Mouse (Mus musculus) R1 (cell line): ENCODE measurements around the gene Ssbp3.

Experiments used
- DNase-seq: peaks from one replicate; pipeline ENCODE4 v3.0.0-alpha.2; 2018; ENCODE audit warnings: low read depth, low spot score

The Ssbp3 gene

DNA sequence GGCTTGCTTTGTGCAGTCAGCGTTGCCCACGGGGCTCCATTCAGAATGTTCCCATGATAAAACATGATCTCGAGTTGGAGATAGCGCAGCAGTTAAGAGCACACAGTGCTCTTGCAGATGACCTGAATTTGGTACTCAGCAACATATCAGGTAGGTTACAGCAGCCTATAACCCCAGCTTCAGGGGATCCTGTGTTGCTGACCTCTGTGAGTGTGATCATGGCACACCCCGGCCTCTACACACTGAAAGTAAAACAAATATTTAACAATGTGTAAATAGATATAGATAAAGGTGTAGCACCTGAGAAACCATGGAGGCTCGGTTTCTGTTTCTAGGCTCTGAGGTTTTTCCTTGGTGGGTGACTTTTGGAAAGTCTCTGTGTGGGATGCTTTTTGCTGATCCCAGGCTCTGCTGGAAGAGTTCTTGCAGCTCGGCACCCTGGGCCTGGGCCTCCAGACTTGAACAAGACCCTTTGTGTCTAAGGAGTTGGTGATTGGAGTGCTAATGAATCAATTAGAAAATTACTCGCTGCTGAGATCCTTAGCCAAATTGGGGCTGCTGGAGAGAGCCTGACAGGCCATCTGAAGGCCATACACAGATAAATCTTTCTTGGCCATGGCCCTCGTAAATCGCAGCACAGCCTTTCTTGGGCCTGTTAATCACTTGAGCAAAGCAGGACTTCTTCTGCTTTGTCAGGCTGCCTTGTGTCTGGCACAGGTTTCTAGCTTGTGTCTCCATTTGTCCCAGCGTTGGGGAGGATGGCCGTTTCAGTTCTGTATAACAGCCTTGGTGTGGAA lies 49.2 kb downstream of the Ssbp3 start:
- no peak for DNase-seq

DNA sequence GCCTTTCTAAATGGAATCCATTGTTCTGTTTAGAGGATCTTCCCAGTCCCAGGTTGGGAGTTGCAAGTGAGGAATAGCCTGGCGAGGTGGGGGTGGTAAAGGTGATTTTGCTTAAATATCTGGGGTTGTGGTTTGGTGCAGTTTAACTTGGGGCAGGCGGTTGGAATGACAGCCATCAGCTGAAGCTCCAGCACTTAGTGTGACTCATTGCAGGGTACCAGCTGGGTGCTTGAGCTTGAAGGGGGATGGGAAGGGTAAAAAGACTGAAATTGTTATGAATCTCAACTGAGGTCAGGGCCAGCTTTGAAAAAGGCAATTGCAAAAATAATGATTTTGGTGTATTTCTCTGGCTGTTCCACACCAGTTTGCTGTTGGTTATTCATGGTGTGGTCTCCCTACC lies 50.0 kb downstream of the Ssbp3 start:
- DNase-seq, result no peak

DNA sequence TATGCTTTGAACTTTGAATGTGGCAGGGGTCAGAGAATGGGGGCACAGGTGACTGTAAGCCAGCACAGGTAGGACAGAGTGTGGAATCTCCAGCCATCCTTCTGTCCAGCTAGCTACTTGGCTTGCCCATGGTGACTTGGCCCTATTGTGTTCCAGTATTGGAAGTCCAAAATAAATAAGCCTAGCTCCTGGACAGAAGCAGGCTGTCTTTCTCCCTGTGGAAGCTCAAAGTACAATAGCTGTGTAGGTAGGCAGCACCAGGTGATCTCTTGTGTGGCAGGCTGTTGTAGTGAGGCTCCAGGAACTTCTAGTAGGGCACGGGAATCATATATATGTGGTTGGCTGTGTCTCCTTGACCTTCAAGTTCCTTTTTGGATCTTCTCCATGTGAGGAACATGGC lies 50.8 kb downstream of the Ssbp3 start:
- no peak for DNase-seq

DNA sequence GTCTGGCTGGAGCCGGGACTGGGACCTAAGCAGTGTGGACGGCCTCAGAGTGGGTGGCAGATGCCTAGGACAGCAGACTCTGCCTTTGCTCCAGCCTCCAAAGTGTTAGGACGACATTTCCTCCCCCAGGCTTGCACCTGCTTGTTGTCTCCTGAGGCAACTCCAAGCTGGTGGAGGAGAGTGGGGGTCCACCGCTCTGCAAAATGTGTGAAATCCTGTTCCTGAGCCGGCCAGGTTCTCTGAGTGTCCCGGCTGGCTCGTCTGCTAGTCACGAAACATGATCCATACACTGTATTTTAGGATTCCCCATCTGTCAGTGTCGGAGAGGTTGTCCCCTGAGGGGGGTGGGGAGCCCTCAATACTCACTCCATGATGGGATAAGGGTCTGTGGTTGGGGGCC lies 53.9 kb downstream of the Ssbp3 start:
- DNase-seq, result no peak

DNA sequence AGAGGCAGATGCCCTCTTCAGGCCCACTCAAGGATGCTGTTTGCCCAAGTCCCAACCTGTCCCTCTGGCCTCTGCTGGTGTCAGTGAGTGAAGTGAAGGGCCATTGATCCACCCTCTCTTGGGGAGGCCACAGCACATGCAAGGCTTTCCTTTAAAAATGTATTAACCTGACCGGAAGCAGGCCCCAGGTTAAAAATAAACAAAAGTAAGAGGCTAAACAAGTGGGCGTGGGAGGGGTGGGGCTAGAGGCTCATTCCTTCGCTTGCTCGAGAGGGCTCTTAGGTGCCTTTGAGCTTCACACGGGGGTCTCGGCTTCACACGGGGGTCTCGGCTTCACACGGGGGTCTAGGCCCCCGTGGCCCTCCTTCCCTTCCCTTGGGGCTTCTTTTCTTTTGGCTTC lies 54.5 kb downstream of the Ssbp3 start:
- DNase-seq, result no peak

DNA sequence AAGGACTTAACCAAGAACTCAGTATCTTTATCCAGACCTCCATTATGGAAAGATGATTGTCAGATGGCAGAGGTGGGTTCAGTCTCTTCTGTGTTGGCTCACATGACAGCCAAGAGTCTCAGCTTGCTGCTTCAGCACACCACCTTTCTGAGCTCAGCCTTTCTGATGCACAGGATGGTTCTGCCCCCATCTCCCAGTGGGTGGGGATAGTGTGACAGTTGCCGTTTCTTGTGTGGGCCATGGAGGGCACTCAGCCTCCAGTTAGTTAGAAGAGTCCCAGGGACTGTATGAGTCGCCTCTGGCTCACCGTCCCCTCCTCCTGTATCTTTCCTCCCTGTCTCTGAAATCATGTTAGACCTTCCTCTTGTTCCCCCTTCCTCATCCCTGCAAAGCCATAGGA lies 55.9 kb downstream of the Ssbp3 start:
- DNase-seq, result no peak

DNA sequence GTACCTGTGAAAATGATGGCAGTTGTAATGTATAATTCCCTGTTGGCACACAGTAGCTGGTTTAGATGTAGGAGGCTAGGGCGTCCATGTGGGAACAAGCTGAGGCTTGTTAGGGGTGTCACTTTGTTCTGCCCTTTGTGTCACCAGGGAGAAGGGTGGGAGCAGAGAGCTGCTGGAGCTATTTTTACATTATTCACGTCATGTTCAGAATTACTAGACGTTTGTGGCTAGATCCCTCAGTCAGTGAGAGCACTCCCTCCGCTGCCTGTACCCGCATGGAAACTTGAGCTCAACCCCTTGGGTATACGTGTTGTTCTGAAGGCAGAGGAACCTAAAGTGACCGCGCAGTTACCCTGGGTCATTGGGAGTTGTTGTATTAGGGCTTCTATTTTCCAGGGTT lies 58.4 kb downstream of the Ssbp3 start:
- DNase-seq, result no peak

- DNase-seq, result no peak
Observed at GRCm38 (mm10) chr4:106970786-106971185, 60.3 kb downstream of the Ssbp3 start.

GRCm38 (mm10) chr4:106972061-106972460 lies 61.6 kb downstream of the Ssbp3 start:
- DNase-seq, result no peak

- DNase-seq, result no peak
Observed at GRCm38 (mm10) chr4:106972461-106973384, 62.2 kb downstream of the Ssbp3 start.

DNA sequence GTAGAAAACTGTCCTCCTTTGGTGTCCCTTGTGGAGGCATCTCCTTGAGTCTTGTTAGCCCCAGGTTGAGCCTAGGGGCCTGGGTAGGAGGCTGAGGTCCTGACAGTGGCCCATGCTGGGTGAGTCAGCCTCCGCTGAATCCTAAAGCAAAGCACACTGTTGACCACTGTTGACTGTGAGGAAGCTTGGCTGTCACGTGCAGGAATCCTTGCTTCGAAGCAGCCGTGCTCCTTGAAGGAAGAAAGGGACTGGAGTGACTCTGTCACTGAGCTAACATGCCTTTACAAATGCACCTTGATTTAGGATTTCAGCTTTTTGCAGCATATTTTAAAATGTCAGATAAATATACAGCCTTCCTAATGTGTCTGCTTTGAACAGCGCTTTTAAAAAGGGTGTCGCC lies 64.8 kb downstream of the Ssbp3 start:
- no peak for DNase-seq

DNA sequence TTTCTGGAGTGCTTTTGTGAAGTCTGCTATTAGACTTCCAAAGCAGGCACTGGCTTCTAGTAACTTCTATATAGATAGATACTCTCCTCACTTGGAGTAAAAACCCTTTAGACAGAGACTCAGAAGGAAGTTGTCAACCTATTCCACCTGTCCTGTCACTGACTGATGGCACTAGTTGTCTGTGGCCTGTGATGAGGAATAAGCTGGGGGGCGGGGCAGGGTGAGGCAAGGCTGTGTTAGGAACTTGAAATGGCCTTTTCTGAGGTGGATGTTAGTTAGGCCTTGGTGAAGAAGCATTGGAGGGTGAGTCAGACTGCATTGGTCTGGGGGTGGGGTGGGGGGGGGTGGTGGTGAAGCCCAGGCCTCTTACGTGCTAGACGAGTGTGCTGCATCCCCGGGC lies 65.4 kb downstream of the Ssbp3 start:
- no peak for DNase-seq

DNA sequence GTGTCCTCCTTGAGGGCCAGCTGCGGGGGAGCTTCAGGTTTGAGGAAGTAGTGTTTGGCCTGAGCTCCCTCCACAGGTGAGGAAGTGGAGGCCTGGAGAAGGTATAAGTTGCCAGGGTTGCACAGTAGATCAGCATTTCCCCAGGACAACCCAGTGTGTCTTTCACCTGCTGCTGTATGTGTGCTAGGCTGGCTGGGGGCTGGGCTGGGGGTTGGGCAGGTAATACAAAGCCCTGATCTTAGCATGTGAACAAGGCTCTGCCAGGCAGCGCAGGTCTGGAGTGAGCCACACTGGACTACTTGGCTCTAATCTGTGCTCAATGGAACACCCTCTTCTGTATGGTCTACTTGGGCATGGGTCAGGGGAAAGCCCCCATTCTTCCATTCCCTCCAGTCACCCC lies 66.1 kb downstream of the Ssbp3 start:
- DNase-seq, result no peak

GRCm38 (mm10) chr4:106977218-106977651 lies 66.7 kb downstream of the Ssbp3 start:
- no peak for DNase-seq

GRCm38 (mm10) chr4:106978376-106978775 lies 67.9 kb downstream of the Ssbp3 start:
- no peak for DNase-seq

DNA sequence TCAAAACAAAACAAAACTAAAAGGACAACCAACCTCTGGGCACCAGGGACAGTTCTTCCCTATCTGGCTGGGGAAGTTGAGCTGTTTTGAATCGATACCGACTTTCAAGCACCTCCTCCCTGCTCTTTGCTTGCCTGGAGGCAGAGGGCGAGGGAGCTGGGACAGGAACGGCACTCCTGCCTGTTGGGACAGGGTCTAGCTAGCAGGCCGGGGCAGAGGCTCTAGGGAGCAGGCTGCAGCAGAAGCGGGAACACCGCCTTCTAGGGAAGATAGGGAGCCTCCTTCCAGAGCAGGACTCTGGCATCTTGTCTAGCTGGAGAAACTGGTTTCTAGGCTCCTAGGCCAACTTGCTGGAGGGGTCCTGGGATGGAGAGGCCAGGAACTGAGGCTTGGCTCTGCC lies 70.2 kb downstream of the Ssbp3 start:
- no peak for DNase-seq

- DNase-seq, result no peak
Observed at GRCm38 (mm10) chr4:106981385-106982103, 71.0 kb downstream of the Ssbp3 start.

DNA sequence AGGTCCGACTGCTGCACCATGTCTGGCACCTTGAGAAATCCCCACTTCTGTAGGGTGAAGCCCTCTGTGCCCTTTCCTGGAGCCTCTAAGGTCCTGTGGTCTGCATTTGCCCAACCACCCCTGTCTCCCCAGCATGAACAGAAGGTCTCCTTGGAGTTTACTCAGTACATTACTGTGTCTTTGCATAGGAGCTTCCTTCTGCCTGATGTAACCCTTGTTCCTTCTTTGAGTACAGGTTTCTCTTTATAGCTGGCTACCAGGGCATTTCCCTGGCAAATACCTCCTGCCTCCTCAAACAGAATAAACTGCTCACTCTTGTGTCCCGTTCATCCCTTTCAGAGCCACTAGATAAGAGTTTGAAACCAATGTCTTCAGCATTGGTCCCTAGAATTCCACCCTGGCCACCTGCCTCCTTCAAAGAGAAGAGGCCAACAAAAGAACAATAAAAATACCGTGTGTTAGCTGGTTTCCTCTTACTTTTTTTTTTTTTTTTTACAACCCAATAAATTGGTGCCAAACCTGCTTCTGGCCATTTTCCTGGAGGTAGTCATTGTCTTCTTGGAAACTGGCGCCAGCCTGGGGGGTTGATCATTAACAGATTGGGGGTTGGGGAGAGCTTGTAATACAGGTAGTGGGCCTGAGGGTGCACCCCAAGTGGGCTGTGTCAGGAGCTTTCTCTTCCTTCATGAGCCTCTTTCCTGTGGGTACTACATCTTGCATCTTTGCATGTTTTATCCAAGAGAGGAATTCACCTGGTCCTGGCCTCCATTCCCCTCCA lies 72.0 kb downstream of the Ssbp3 start:
- DNase-seq, result no peak

DNA sequence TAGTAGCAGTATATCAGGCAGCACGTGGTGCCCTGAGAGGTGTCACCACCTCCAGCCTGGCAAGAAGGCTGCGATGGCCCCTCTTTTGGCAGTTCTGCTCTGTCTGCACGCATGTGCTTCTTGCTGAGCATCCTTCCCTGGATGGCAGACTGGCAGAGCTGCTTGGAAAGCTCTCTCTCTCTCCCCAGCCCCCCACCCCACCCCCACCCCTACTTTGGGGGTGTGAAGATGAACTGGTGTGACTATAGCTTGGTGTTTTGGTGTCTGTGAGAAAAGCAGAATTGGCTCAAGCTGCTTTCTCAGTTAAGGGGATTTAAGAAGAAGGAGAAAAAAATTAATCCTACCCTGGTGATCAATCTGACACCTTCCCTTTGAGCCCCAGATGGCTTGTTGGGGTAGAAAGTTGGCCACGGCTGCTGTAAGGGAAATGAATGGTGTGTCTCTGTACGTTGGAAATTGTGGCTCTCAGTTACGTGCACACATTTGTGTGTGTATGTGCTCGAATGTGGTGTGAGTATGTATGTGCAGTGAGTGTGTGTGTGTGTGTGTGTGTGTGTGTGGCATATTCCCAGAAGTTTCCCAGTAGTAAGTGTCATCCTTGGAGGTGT lies 73.5 kb downstream of the Ssbp3 start:
- DNase-seq, result no peak

DNA sequence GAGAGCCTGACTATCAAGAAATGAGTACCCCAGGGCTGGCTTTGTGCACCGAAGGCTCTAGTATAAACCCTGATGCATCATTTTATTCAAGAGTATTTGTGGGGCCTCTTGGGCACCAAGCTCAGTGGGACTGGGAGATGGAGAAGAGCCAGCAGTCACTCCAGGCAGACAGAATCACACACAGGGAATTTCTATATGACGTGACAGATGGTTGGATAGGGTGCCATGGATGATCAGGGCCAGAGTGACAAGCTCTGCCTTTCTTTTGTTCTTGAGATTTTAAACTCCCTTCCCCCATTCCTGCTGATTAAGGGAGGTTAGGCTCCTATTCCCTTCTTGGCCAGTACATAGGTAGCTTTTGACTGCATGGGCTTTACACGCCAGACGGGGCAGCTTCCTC lies 74.8 kb downstream of the Ssbp3 start:
- no peak for DNase-seq
